Mouse (Mus musculus) stomach, embryonic 16.5 days (tissue): ENCODE data around the gene Gjc2. TPM values are rescaled to one million over a fixed set of nuclear protein-coding genes. Genes with fewer than 3 reads are reported as not detected.
"Not testable (repeated sequence)": the region's sequence is repeated elsewhere in the genome, so short reads cannot be mapped to it uniquely, and the experiment has no call there.

Source experiments
- ATAC-seq: fragments of 200-750 bp; cut with Nextera tagmentation; 2 replicates; pipeline ENCODE4 v1.8.0; 2017; ENCODE audit warnings: moderate number of reproducible peaks, moderate TSS enrichment; ENCODE audit not compliant: insufficient read depth, low FRiP score
- H3K27ac ChIP-seq: fragments of 300-500 bp; sonication (generic); 2 replicates; pipeline ENCODE4 v1.5.1; 2014; ENCODE audit warnings: low read length
- H3K27me3 ChIP-seq: fragments of 300-500 bp; sonication (generic); 2 replicates; pipeline ENCODE4 v1.6.1; 2014; ENCODE audit warnings: low read length, control low read depth, mixed read lengths; ENCODE audit not compliant: control insufficient read depth, insufficient read depth
- H3K36me3 ChIP-seq: fragments of 300-500 bp; sonication (generic); 2 replicates; pipeline ENCODE4 v1.6.1; 2014; ENCODE audit warnings: low read length; ENCODE audit not compliant: control insufficient read depth, insufficient read depth
- H3K4me1 ChIP-seq: fragments of 300-500 bp; sonication (generic); 2 replicates; pipeline ENCODE4 v1.6.1; 2014; ENCODE audit warnings: low read length, control low read depth, mixed read lengths; ENCODE audit not compliant: control insufficient read depth, insufficient read depth
- H3K4me2 ChIP-seq: fragments of 300-500 bp; sonication (generic); 2 replicates; pipeline ENCODE4 v1.6.1; 2014; ENCODE audit warnings: low read depth, low read length, mixed read lengths
- H3K4me3 ChIP-seq: fragments of 300-500 bp; sonication (generic); replicated peaks from 2 replicates; pipeline ENCODE4 v1.5.1; 2014; ENCODE audit warnings: mild to moderate bottlenecking, low read length
- H3K9ac ChIP-seq: fragments of 300-500 bp; sonication (generic); 2 replicates; pipeline ENCODE4 v1.6.1; 2014; ENCODE audit warnings: low read length
- H3K9me3 ChIP-seq: fragments of 300-500 bp; sonication (generic); replicated peaks from 2 replicates; pipeline ENCODE4 v1.6.1; 2016; ENCODE audit warnings: low read length, control low read depth; ENCODE audit not compliant: control insufficient read depth
- WGBS: fragments of 180-500 bp; shearing (Covaris S2); extraction: QIAGEN DNeasy Blood & Tissue Kit; methylation state at CpG from one replicate; pipeline ENCODE4 v1.1.7; 2014; 5-methylcytosine and 5-hydroxymethylcytosine counted together
- polyA plus RNA-seq: library from polyadenylated mRNA; unstranded; fragments of >200 nt; fragmentation: Nextera tagmentation; extraction: Ambion mirVana; gene quantifications from 2 replicates; pipeline ENCODE4 v1.2.1, GENCODE M21; 2015

Gjc2 gene
- polyA plus RNA-seq, 1 experiment from 2014 or later = 0.62 TPM

DNA sequence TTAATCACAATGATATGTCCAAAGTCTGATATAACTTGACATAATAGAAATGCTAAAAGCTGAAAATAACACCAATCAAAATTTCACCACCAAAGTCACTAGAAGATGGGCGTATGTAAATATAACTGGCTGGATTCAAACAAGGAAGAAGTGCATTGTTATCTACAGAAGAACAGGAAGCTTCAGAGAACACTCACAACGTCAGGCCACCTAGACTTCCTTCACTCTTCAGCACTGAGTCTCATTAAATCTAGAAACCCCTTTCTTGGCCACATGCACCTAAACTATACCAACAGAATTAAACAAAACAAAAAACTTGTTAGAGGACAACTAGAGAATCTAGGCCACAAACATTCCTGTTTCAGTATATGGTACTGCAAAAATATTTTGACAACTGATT, 41.5 kb upstream of the Gjc2 start:
- WGBS = 51% methylated on average over 2 of the region's 2 CpGs
- no peak overlapping the region for H3K27ac ChIP-seq

DNA sequence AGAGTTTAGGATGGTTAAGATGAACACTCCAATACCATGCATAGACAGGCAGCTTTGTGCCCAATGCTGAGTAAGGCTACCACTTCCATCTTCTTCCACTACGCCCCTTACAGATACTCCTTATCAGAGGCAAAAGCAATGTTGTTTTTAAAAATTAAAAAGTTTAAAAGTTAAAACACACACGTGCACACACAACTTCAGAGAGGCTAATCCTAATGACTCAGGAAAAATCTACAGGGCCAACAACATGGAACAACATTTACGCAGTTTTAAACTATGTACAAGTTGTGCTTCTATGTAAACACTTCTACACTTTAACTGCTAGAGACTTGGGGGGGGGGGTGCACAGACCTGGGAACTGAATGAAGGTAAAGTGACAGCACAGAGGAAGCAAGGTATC, 41.0 kb upstream of the Gjc2 start:
- WGBS = 79% methylated on average over 3 of the region's 3 CpGs
- Histone ChIP-seq H3K9ac (no peak overlapping the region), H3K4me3 (no peak overlapping the region), H3K27ac (no peak overlapping the region), H3K27me3 (no peaks in the 10 kb centered on the region), H3K9me3 (no peaks in the 10 kb centered on the region), H3K4me1 (peaks cover 64% of the 10 kb centered on the region), H3K36me3 (no peaks in the 10 kb centered on the region), H3K4me2 (peak overlapping the region; percentile 29; the same call in 1 of the 2 replicates)
- ATAC-seq = no peak

More for the DNA sequence above, 41.5 kb upstream of the Gjc2 start:
- no peaks in the 10 kb centered on the region for H3K27me3 ChIP-seq
- no peak overlapping the region for H3K4me3 ChIP-seq
- H3K9ac ChIP-seq = no peak overlapping the region
- H3K4me2 ChIP-seq = peak overlapping the region; percentile 29; the same call in 1 of the 2 replicates
- H3K4me1 ChIP-seq = peaks cover 64% of the 10 kb centered on the region
- no peaks in the 10 kb centered on the region for H3K9me3 ChIP-seq
- no peaks in the 10 kb centered on the region for H3K36me3 ChIP-seq
- no peak for ATAC-seq

GRCm38 (mm10) chr11:59222306-59222705, 39.3 kb upstream of the Gjc2 start:
- 77% methylated on average over 4 of the region's 4 CpGs for WGBS
- peaks cover 74% of the 10 kb centered on the region for H3K4me1 ChIP-seq
- no peak for ATAC-seq
- no peaks in the 10 kb centered on the region for H3K36me3 ChIP-seq
- no peak overlapping the region for H3K27ac ChIP-seq
- no peaks in the 10 kb centered on the region for H3K9me3 ChIP-seq
- no peak overlapping the region for H3K9ac ChIP-seq
- H3K4me3 ChIP-seq = no peak overlapping the region
- H3K4me2 ChIP-seq = no peak overlapping the region
- H3K27me3 ChIP-seq = no peaks in the 10 kb centered on the region

DNA sequence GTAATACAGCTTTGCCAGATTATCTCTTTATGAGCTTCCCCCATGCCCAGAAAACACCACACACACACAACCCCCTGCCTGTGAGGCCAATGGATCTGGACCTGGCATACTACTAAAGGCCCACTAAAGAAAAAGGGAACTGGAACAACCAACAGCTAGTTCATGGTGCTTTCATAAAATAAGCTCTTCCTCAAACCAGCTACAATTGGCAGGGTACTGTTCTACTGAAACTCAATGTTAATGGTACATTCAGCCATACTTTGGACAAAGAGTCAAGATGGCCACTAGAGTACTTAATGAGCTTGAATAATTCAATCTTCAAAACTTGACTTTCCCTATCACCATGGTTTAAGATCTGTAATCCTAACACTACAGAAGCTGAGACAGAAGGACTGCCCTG, 38.6 kb upstream of the Gjc2 start:
- peaks cover 71% of the 10 kb centered on the region for H3K4me1 ChIP-seq

DNA sequence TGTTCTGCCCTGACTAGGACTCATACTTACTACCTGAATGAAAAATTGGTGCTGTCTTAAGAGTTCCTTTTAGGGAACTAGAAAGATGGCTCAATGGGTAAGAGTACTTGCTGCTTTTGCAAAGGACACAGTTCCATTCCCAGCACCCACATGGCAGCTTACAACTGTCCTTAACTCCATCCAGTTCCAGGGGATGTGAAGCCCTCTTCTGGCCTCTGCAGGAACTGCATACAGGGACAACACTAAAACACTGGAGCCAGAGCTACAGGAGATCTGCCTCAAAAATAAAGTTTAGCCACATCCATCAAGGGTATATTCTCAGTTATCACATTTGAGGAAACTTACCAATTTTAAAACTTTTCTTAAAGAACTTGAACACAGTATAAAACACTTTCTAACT, 36.1 kb upstream of the Gjc2 start:
- H3K4me3 ChIP-seq = no peak overlapping the region
- H3K27me3 ChIP-seq = no peaks in the 10 kb centered on the region
- no peak overlapping the region for H3K9ac ChIP-seq
- no peaks in the 10 kb centered on the region for H3K9me3 ChIP-seq
- peak overlapping the region; percentile 33; the same call in 1 of the 2 replicates for H3K4me2 ChIP-seq
- ATAC-seq = no peak
- H3K36me3 ChIP-seq = no peaks in the 10 kb centered on the region
- H3K4me1 ChIP-seq = peaks cover 50% of the 10 kb centered on the region
- H3K27ac ChIP-seq = peak overlapping the region; percentile 84

More for the DNA sequence above, 38.6 kb upstream of the Gjc2 start:
- H3K27me3 ChIP-seq = no peaks in the 10 kb centered on the region
- no peak for ATAC-seq
- no peaks in the 10 kb centered on the region for H3K36me3 ChIP-seq
- H3K9ac ChIP-seq = no peak overlapping the region
- H3K4me2 ChIP-seq = no peak overlapping the region
- no peak overlapping the region for H3K27ac ChIP-seq
- H3K4me3 ChIP-seq = no peak overlapping the region
- no peaks in the 10 kb centered on the region for H3K9me3 ChIP-seq

DNA sequence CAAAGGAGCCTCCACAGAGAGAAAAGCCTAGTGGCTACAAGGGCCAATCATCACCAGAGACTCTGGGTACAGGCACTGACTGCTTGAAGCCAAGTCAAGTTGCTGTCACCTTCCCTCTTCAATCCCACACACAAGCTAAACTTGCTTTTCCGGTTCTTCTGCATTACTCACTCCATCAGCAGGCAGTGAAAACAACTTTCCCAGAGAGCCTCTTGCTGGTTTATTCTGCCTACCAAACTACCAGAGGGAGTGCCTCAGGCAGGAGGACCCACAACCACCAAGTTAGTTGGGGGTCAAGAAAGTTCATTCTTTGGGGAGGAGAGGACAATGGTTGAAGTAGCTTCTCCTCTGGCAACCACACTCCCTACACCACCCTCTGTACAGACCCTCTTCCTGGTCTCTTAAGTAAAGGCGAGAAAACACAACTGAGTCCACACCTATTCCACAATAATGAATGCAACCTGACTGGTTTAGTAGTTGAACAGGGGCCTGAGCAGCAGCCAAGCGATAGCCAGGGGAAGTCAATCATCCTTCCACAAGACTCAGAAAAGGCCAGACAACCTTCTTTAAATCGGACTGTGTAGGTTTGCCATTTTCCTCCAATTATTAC, 35.5 kb upstream of the Gjc2 start:
- Histone ChIP-seq H3K4me1 (peaks cover 44% of the 10 kb centered on the region), H3K9ac (no peak overlapping the region), H3K27me3 (no peaks in the 10 kb centered on the region), H3K4me3 (no peak overlapping the region), H3K9me3 (no peaks in the 10 kb centered on the region), H3K27ac (peak overlapping the region; percentile 84), H3K4me2 (peak overlapping the region; percentile 33), H3K36me3 (no peaks in the 10 kb centered on the region)
- ATAC-seq = peak; percentile 80
- WGBS = 62% methylated on average over 4 of the region's 4 CpGs

GRCm38 (mm10) chr11:59216955-59217354, 33.9 kb upstream of the Gjc2 start:
- no peak for ATAC-seq
- Histone ChIP-seq H3K9me3 (no peaks in the 10 kb centered on the region), H3K27ac (no peak overlapping the region), H3K9ac (no peak overlapping the region), H3K4me1 (peaks cover 32% of the 10 kb centered on the region), H3K36me3 (no peaks in the 10 kb centered on the region), H3K4me2 (no peak overlapping the region), H3K4me3 (no peak overlapping the region), H3K27me3 (no peaks in the 10 kb centered on the region)
- 80% methylated on average over 3 of the region's 3 CpGs for WGBS

- WGBS = 86% methylated on average over 12 of the region's 12 CpGs
- peaks cover 6% of the 10 kb centered on the region; the same call in 1 of the 2 replicates for H3K36me3 ChIP-seq
These were observed 30.0 kb upstream of the Gjc2 start for GRCm38 (mm10) chr11:59212892-59213494.

DNA sequence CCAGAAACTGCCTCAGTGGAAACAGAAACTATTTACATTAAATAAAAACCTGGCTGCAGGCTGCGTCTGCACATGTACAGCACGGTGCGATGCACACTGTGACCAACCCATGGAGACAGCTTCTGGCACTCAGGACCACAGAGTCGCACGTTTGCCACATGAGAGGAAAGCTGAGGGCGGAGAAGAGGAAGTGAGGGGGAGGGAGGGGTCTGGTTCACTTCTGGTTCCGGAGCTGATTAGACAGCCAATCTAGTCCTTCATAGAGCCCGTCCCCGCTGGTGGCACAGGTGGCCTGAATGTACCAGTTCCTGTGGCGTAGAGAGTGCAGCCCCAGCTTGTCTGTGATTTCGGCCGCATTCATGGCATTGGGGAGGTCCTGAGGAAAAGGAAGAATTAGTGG, 29.3 kb upstream of the Gjc2 start:
- H3K27ac ChIP-seq, H3K9me3 ChIP-seq, H3K27me3 ChIP-seq, H3K9ac ChIP-seq, H3K36me3 ChIP-seq, H3K4me2 ChIP-seq, H3K4me3 ChIP-seq, ATAC-seq: not testable (repeated sequence)
- peaks cover 26% of the 10 kb centered on the region for H3K4me1 ChIP-seq
- WGBS = 75% methylated on average over 12 of the region's 12 CpGs

More at GRCm38 (mm10) chr11:59212892-59213494, 30.0 kb upstream of the Gjc2 start:
- no peak overlapping the region for H3K9ac ChIP-seq
- peaks cover 29% of the 10 kb centered on the region for H3K4me1 ChIP-seq
- no peaks in the 10 kb centered on the region for H3K9me3 ChIP-seq
- ATAC-seq = no peak
- no peak overlapping the region for H3K27ac ChIP-seq
- H3K27me3 ChIP-seq = no peaks in the 10 kb centered on the region
- no peak overlapping the region for H3K4me2 ChIP-seq
- no peak overlapping the region for H3K4me3 ChIP-seq
